Mouse (Mus musculus) C2C12 (cell line): ENCODE measurements at regions not wholly inside any gene's neighbourhood (a gene's known extent, or its start where the extent isn't known, plus 50 kb on each side); places are given as distances from the start of the nearest gene placed in this dataset.

Experiments used
- H3K27me3 ChIP-seq: one replicate; pipeline ENCODE4 v1.6.1; 2011; ENCODE audit not compliant: control insufficient read depth, insufficient read depth, insufficient read length
- H3K36me3 ChIP-seq: one replicate; pipeline ENCODE4 v1.6.1; 2011; ENCODE audit not compliant: control insufficient read depth, insufficient read depth
- H3K4me3 ChIP-seq: one replicate; pipeline ENCODE4 v1.5.1; 2011; ENCODE audit warnings: mild to moderate bottlenecking, control low read depth; ENCODE audit not compliant: poor library complexity, insufficient read depth, severe bottlenecking
- H3K79me2 ChIP-seq: one replicate; pipeline ENCODE4 v1.6.1; 2011; ENCODE audit not compliant: control insufficient read depth, insufficient read depth
- H3K79me3 ChIP-seq: one replicate; pipeline ENCODE4 v1.6.1; 2011; ENCODE audit warnings: low read depth, control low read depth
- H3ac ChIP-seq: one replicate; pipeline ENCODE3; 2011; ENCODE audit warnings: low read depth; ENCODE audit not compliant: control insufficient read depth, insufficient read length
- CEBPB ChIP-seq: IDR thresholded peaks from one replicate; pipeline ENCODE4 v1.6.1; 2011; ENCODE audit warnings: low read depth, mild to moderate bottlenecking, control low read depth, moderate library complexity
- CTCF ChIP-seq: IDR thresholded peaks from one replicate; pipeline ENCODE4 v1.5.1; 2011; ENCODE audit not compliant: control insufficient read depth, insufficient read depth, insufficient read length
- FOSL1 ChIP-seq: IDR thresholded peaks from one replicate; pipeline ENCODE4 v1.8.0; 2011; ENCODE audit warnings: mild to moderate bottlenecking, low read length; ENCODE audit not compliant: poor library complexity, insufficient read depth, severe bottlenecking
- MAX ChIP-seq: IDR thresholded peaks from one replicate; pipeline ENCODE4 v1.6.1; 2011; ENCODE audit warnings: mild to moderate bottlenecking, control low read depth
- MYOD1 ChIP-seq: IDR thresholded peaks from one replicate; pipeline ENCODE4 v1.6.1; 2011; ENCODE audit warnings: low read depth; ENCODE audit not compliant: control insufficient read depth, insufficient read length
- MYOG ChIP-seq: IDR thresholded peaks from one replicate; pipeline ENCODE4 v1.6.1; 2011; ENCODE audit not compliant: control insufficient read depth, insufficient read length; ENCODE audit errors: extremely low read depth
- USF1 ChIP-seq: IDR thresholded peaks from one replicate; pipeline ENCODE4 v1.6.1; 2011; ENCODE audit warnings: low read depth, mild to moderate bottlenecking, control low read depth, moderate library complexity

GRCm38 (mm10) chr2:144189756-144190155, 80.7 kb upstream of the Mgme1 start:
- H3K4me3 ChIP-seq = no peak overlapping the region
- H3ac ChIP-seq = no peak overlapping the region
- no peaks in the 10 kb centered on the region for H3K79me2 ChIP-seq
- TF ChIP-seq CEBPB (no peak), FOSL1 (no peak), CTCF (no peak), MYOD1 (no peak), MAX (no peak), USF1 (no peak), MYOG (no peak)
- no peaks in the 10 kb centered on the region for H3K36me3 ChIP-seq
- H3K79me3 ChIP-seq = no peaks in the 10 kb centered on the region
- H3K27me3 ChIP-seq = no peaks in the 10 kb centered on the region

DNA sequence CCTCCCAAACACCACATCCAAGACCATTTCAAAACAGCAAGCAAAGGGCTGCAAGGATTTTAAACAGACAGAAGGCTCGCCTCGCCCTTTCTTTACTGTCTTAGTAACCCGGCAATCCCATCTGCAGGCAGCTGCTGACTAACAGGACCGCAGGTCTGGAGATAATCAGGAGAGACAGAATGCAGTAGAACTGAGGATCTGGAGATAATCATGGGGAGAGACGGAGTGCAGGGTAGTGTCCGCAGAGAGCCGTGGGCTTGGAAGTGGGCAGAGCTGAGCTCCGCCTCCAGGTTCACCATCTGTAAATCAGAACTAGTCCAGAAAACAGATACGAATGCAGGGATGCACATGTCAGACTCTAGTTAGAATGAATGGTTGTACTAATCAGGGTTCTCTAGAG, 79.4 kb upstream of the Mgme1 start:
- no peak overlapping the region for H3ac ChIP-seq
- no peaks in the 10 kb centered on the region for H3K79me3 ChIP-seq
- TF ChIP-seq MYOD1 = no peak
- TF ChIP-seq CEBPB = no peak
- no peak for TF ChIP-seq MAX
- no peak for TF ChIP-seq USF1
- TF ChIP-seq MYOG = no peak
- no peak for TF ChIP-seq FOSL1
- TF ChIP-seq CTCF = no peak
- H3K27me3 ChIP-seq = no peaks in the 10 kb centered on the region
- H3K36me3 ChIP-seq = no peaks in the 10 kb centered on the region
- H3K79me2 ChIP-seq = no peaks in the 10 kb centered on the region
- no peak overlapping the region for H3K4me3 ChIP-seq

- H3ac ChIP-seq = no peak overlapping the region
- no peak overlapping the region for H3K4me3 ChIP-seq
- TF ChIP-seq MAX (no peak), CTCF (no peak), MYOD1 (no peak), MYOG (no peak), USF1 (no peak)
- no peaks in the 10 kb centered on the region for H3K79me3 ChIP-seq
- H3K79me2 ChIP-seq = no peaks in the 10 kb centered on the region
- no peaks in the 10 kb centered on the region for H3K36me3 ChIP-seq
- no peaks in the 10 kb centered on the region for H3K27me3 ChIP-seq
Observed at GRCm38 (mm10) chr2:144191707-144192106, 78.8 kb upstream of the Mgme1 start.

- Histone ChIP-seq H3K4me3 (no peak overlapping the region), H3K27me3 (no peaks in the 10 kb centered on the region), H3ac (no peak overlapping the region), H3K36me3 (no peaks in the 10 kb centered on the region), H3K79me3 (no peaks in the 10 kb centered on the region), H3K79me2 (no peaks in the 10 kb centered on the region)
- no peak for TF ChIP-seq MYOG
Observed at GRCm38 (mm10) chr2:144192428-144192827, 78.0 kb upstream of the Mgme1 start.

DNA sequence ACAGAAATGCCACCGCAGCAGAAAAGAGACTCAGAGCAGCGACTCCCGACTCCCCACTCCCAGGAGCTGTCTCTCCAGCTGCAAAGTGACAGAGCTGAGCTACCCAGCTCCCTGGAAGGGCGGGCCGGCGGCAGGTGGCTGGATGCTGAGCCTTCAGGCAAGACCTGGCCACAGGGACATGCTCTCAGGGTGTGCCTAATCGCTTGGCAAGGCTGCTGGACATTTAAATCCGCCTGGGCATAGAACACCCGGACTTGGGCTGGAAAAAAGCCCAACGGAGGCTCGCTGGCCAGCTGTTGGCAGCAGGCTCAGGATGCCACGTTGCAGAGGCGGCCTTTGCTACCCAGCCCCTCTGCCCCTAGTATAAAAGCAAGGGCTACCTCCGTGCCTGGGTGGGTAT, 74.6 kb upstream of the Mgme1 start:
- H3K79me2 ChIP-seq = no peaks in the 10 kb centered on the region
- H3K36me3 ChIP-seq = no peaks in the 10 kb centered on the region
- H3K4me3 ChIP-seq = no peak overlapping the region
- no peak overlapping the region for H3ac ChIP-seq
- TF ChIP-seq CEBPB (no peak), FOSL1 (no peak), MAX (no peak), MYOG (no peak), CTCF (no peak), USF1 (no peak), MYOD1 (no peak)
- no peaks in the 10 kb centered on the region for H3K27me3 ChIP-seq
- no peaks in the 10 kb centered on the region for H3K79me3 ChIP-seq

DNA sequence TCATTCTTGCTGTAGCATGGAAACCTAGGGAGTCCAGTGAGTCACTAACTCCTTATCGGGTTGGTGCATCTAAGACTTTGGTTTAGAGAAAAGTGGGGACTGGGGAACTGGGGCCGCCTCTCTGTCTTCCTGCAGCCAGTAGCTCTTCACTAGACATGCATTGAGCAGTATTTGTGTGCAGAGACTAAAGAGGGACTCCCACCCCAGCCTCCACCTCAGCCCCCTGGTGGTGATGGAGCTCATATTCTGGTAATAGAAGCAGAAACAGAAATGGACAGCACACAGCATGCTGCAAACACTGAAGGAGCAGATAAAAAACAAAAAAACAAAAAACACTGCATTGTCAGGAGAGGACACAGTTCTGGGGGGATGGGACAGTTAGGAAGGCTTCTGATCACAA, 73.3 kb upstream of the Mgme1 start:
- Histone ChIP-seq H3ac (no peak overlapping the region), H3K36me3 (no peaks in the 10 kb centered on the region), H3K79me2 (no peaks in the 10 kb centered on the region), H3K4me3 (no peak overlapping the region), H3K79me3 (no peaks in the 10 kb centered on the region), H3K27me3 (no peaks in the 10 kb centered on the region)
- TF ChIP-seq CEBPB = no peak
- no peak for TF ChIP-seq USF1
- no peak for TF ChIP-seq MAX
- no peak for TF ChIP-seq FOSL1
- TF ChIP-seq MYOG = no peak
- TF ChIP-seq MYOD1 = no peak
- TF ChIP-seq CTCF = no peak
